Mouse (Mus musculus) liver, embryonic 14.5 days (tissue): Measurements from ENCODE around the gene Ak5. TPM values are rescaled to one million over a fixed set of nuclear protein-coding genes. Genes with fewer than 3 reads are reported as not detected.

Source experiments
- ATAC-seq: fragments of 200-750 bp; cut with Nextera tagmentation; 2 replicates; pipeline ENCODE4 v1.8.0; 2017; ENCODE audit warnings: moderate number of reproducible peaks, mild to moderate bottlenecking, moderate library complexity; ENCODE audit not compliant: insufficient read depth
- DNase-seq, 3 experiments: peaks; one replicate each; pipeline ENCODE4 v3.0.0-alpha.2; 2012 to 2013; ENCODE audit warnings: low read depth in 3 of 3, low spot score in 3 of 3
- H3K27ac ChIP-seq: fragments of 300-500 bp; sonication (generic); 2 replicates; pipeline ENCODE4 v1.5.1; 2014; ENCODE audit warnings: moderate library complexity, mild to moderate bottlenecking, control low read depth, inconsistent platforms
- H3K27me3 ChIP-seq: fragments of 300-500 bp; sonication (generic); 2 replicates; pipeline ENCODE4 v1.6.1; 2014; ENCODE audit warnings: mild to moderate bottlenecking, low read length, moderate library complexity; ENCODE audit not compliant: control insufficient read depth, insufficient read depth
- H3K36me3 ChIP-seq: fragments of 300-500 bp; sonication (generic); replicated peaks from 2 replicates; pipeline ENCODE4 v1.6.1; 2014; ENCODE audit warnings: low read depth; ENCODE audit not compliant: control insufficient read depth, insufficient read depth
- H3K4me1 ChIP-seq, 2 experiments: fragments of 200-500 bp in 1 of 2; fragments of 300-500 bp in 1 of 2; sonication (generic) in 1 of 2; replicated peaks; 2 replicates each; pipeline ENCODE4 v1.6.1; 2012 to 2014; ENCODE audit warnings: antibody characterized with exemption in 1 of 2, inconsistent platforms in 1 of 2, low read length in 1 of 2; ENCODE audit not compliant: control insufficient read depth in 2 of 2, insufficient read depth in 2 of 2
- H3K4me2 ChIP-seq: fragments of 300-500 bp; sonication (generic); 2 replicates; pipeline ENCODE4 v1.6.1; 2014; ENCODE audit warnings: low read depth, mild to moderate bottlenecking, control low read depth, moderate library complexity
- H3K4me3 ChIP-seq, 2 experiments: fragments of 200-500 bp in 1 of 2; fragments of 300-500 bp in 1 of 2; sonication (generic) in 1 of 2; 2 replicates each; pipeline ENCODE4 v1.5.1; 2012 to 2014; ENCODE audit warnings: low read depth in 2 of 2, low read length in 2 of 2, mild to moderate bottlenecking in 2 of 2, control low read depth in 1 of 2, inconsistent platforms in 1 of 2, moderate library complexity in 1 of 2; ENCODE audit not compliant: insufficient read depth in 1 of 2
- H3K9ac ChIP-seq: fragments of 300-500 bp; sonication (generic); replicated peaks from 2 replicates; pipeline ENCODE4 v1.6.1; 2014; ENCODE audit warnings: mild to moderate bottlenecking, control low read depth, moderate library complexity
- H3K9me3 ChIP-seq: fragments of 300-500 bp; sonication (generic); 2 replicates; pipeline ENCODE4 v1.6.1; 2016; ENCODE audit warnings: low read length, mixed read lengths; ENCODE audit not compliant: control insufficient read depth
- CTCF ChIP-seq: IDR thresholded peaks from 2 replicates; pipeline ENCODE4 v1.5.1; 2016; ENCODE audit warnings: antibody characterized with exemption, low read depth, control low read depth
- EP300 ChIP-seq: IDR thresholded peaks from 2 replicates; pipeline ENCODE4 v1.6.1; 2016; ENCODE audit warnings: antibody characterized with exemption, low read depth
- WGBS: fragments of 180-500 bp; shearing (Covaris S2); extraction: QIAGEN DNeasy Blood & Tissue Kit; methylation state at CpG from one replicate; pipeline ENCODE4 v1.1.7; 2014; ENCODE audit not compliant: insufficient replicate concordance; 5-methylcytosine and 5-hydroxymethylcytosine counted together
- polyA plus RNA-seq, 2 experiments: library from polyadenylated mRNA; depleted of rRNA in 1 of 2; stranded (reverse) in 1 of 2; unstranded in 1 of 2; fragments of >200 nt; fragmentation: Nextera tagmentation in 1 of 2; extraction: Ambion mirVana in 1 of 2; gene quantifications; 2 replicates each; pipeline versions ENCODE4 v1.2.1 to v1.2.3; 2012 to 2014

Ak5 gene
- polyA plus RNA-seq, 2 experiments = 0.08 to 0.18 TPM

DNA sequence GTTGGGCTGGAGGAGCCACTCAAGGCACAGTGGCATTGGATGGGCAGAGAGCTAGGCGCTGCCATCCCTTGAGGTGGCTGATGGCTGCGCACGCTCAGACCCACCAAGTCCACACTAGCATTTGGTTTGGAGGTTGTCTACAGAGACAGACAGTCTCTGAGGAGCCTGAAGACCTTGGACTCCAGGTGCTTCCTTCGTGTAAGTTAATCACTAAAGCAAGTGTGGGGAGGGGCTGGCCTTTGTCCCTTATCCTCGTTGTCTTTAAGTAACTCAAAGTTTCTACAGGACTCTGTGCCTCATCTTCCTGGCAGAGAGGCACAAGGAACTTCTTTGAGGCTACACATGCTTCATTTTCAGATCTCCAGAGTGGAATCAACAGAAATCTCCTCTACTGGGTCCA, 29.9 kb upstream of the Ak5 start:
- H3K36me3 ChIP-seq = no peaks in the 10 kb centered on the region
- DNase-seq = no peak
- no peak overlapping the region for H3K4me2 ChIP-seq
- TF ChIP-seq EP300 (no peak), CTCF (no peak)
- H3K9ac ChIP-seq = no peak overlapping the region
- H3K4me1 ChIP-seq = no peaks in the 10 kb centered on the region
- 61% methylated on average over 5 of the region's 5 CpGs for WGBS
- H3K27me3 ChIP-seq = no peaks in the 10 kb centered on the region
- H3K9me3 ChIP-seq = no peaks in the 10 kb centered on the region
- ATAC-seq = no peak
- H3K27ac ChIP-seq = no peak overlapping the region
- no peak overlapping the region for H3K4me3 ChIP-seq

DNA sequence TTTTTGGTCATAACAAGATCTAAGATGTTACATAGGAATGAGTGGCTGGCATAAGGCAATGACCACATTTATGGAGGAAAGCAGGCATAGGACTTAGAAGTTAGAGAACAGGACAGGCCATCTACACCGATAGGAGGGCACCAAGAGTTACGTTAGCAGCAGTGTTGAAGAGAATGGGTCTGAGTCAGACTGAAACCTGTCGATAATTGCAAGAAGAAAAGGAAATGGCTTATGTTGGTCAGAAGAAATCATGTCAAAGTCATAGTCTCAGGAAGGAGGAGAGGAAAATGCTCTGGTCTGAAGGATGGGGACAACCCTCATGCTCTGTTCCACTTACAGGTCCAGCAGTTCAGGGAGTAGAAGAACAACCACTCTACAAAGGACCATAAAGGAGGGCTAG, 26.8 kb upstream of the Ak5 start:
- Histone ChIP-seq H3K4me1 (no peaks in the 10 kb centered on the region), H3K9me3 (no peaks in the 10 kb centered on the region), H3K27me3 (no peaks in the 10 kb centered on the region), H3K4me3 (no peak overlapping the region), H3K9ac (no peak overlapping the region), H3K27ac (no peak overlapping the region), H3K4me2 (no peak overlapping the region), H3K36me3 (no peaks in the 10 kb centered on the region)
- WGBS = 68% methylated on average over 3 of the region's 3 CpGs
- TF ChIP-seq CTCF (no peak), EP300 (no peak)
- no peak for DNase-seq
- no peak for ATAC-seq

DNA sequence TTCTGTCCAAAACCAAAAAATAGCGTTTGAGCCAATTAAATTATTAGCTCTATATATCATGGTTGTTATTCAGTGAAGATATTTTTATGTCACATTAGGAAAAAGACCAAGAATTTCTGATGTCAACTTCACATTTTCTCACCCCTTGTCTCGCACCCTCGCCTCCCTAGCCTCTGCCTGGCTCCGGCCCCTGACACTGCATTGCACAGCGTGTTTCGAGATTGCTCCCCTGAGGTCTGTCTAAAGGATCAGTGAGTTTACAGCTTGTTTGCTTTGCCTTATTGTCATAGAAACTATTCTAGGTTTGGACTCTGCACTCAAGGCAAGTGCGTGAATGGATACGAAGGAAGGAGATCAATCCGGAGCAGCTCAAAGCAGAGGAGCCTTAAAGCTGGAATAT, 20.9 kb upstream of the Ak5 start:
- Histone ChIP-seq H3K27ac (no peak overlapping the region), H3K9me3 (no peaks in the 10 kb centered on the region), H3K27me3 (no peaks in the 10 kb centered on the region), H3K9ac (no peak overlapping the region), H3K4me2 (no peak overlapping the region), H3K4me1 (no peaks in the 10 kb centered on the region), H3K36me3 (no peaks in the 10 kb centered on the region), H3K4me3 (no peak overlapping the region)
- 75% methylated on average over 9 of the region's 9 CpGs for WGBS
- ATAC-seq = no peak
- no peak for TF ChIP-seq EP300
- no peak for DNase-seq

DNA sequence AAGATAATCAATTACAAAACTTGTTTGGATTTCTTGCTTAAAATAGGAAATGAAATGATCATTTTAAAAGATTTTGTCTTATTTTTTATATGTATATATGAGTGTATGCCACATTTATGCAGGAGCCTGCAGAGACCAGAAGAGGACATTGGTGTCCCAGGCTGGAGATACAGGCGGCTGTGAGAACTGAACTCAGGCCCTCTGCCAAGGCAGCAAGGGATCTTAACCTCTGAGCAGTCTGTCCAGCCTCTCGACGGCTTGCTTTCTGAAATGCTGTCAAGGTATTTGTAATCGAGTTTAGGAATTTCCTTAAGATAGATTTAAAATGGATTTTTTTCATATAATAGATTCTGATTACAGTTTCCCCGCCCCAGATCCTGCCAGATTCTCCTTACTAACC, 20.4 kb upstream of the Ak5 start:
- Histone ChIP-seq H3K9me3 (no peaks in the 10 kb centered on the region), H3K9ac (no peak overlapping the region), H3K4me2 (no peak overlapping the region), H3K4me3 (no peak overlapping the region), H3K4me1 (no peaks in the 10 kb centered on the region), H3K27ac (no peak overlapping the region), H3K36me3 (no peaks in the 10 kb centered on the region), H3K27me3 (no peaks in the 10 kb centered on the region)
- 54% methylated on average over 5 of the region's 5 CpGs for WGBS
- ATAC-seq (no peak), DNase-seq (no peak)
- TF ChIP-seq EP300 (no peak), CTCF (no peak)

DNA sequence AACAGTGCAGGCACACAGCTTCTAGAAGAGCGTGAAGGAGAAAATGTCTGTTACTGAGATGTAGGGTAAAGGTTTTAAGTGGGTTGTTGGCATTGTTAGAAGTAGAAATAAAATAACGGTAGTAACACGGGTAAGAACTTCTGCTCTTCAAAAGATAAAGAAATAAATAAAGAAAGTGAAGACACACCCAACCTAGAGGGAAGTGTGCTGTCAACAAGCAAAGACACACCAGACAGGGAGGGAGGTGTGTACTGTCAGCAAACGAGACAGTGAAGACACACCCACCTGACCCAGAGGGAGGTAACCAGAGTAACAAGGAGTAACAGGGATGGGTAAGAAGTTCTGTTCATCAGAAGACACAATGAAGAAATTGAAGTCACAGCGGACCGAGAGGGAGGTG, 6.5 kb upstream of the Ak5 start:
- H3K4me2 ChIP-seq = no peak overlapping the region
- 44% methylated on average over 6 of the region's 6 CpGs for WGBS
- no peak overlapping the region for H3K4me3 ChIP-seq
- ATAC-seq = no peak; the same call in 1 of the 2 replicates
- no peaks in the 10 kb centered on the region for H3K9me3 ChIP-seq
- no peak for TF ChIP-seq EP300
- no peaks in the 10 kb centered on the region for H3K27me3 ChIP-seq
- no peak overlapping the region for H3K9ac ChIP-seq
- no peaks in the 10 kb centered on the region for H3K4me1 ChIP-seq
- DNase-seq = no peak
- no peaks in the 10 kb centered on the region for H3K36me3 ChIP-seq
- H3K27ac ChIP-seq = no peak overlapping the region

DNA sequence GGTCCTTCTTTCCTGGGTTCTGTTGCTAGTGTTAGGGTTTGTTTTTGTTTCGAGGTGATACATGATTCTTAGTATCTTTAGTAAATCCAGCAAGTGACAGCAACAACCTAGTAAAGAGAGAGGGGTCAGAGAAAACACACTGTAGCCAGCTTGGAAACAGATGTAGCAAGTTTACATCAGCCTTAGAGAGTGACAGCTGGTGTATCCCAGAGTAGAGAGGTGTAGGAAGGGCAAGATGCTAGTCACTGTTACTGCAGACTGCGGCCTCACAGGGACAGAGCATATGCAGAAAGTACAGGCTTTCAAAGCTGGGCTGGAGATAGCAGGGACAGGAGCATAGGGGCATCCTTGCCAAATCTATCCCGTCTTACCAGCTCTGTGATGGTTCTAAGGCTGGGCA, 1.6 kb upstream of the Ak5 start:
- H3K27me3 ChIP-seq = peaks cover 30% of the 10 kb centered on the region

More for the DNA sequence above, 1.6 kb upstream of the Ak5 start:
- no peak for DNase-seq
- Histone ChIP-seq H3K9me3 (no peaks in the 10 kb centered on the region), H3K4me2 (no peak overlapping the region), H3K9ac (no peak overlapping the region), H3K36me3 (no peaks in the 10 kb centered on the region), H3K4me3 (no peak overlapping the region), H3K4me1 (no peaks in the 10 kb centered on the region), H3K27ac (no peak overlapping the region)
- WGBS = 49% methylated on average over 3 of the region's 3 CpGs
- TF ChIP-seq EP300 = no peak
- no peak for TF ChIP-seq CTCF
- no peak for ATAC-seq
